Mouse (Mus musculus): ENCODE results near the gene Smcr8. TPM values are rescaled to one million over a fixed set of nuclear protein-coding genes. Genes with fewer than 3 reads are reported as not detected.
A peak's percentile ranks its signal among the peaks of the same experiment; 100 is the strongest.

The Smcr8 gene
- polyA plus RNA-seq, 1 experiment = 9.2 TPM

DNA sequence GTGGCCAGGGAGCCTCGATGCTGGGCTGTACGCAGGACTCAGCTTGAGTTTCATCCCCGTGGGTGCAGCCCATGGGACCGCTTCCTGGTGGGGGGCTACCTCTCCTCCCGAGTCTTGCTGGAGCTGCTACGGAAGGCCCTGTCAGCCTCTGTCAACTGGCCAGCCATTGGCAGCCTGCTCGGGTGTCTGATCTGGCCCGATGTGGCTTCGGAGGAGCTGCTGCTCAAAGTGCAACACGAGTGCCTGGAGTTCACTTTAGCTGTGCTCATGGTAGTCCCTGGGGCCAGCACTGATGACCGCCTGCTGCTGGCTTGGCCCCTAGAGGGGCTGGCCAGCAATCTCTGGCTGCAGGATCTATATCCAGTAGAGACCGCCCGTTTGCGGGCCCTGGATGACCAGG lies 46.1 kb upstream of the Smcr8 start:
- TF ChIP-seq POLR2AphosphoS2 (IDR thresholded peaks at IDR 0.05; ENCODE audit: insufficient read length, low read depth) (no peak), MAX (IDR thresholded peaks at IDR 0.05; ENCODE audit: low read depth) (no peak), TCF12 (IDR thresholded peaks at IDR 0.05; ENCODE audit: insufficient read depth, poor library complexity, severe bottlenecking) (no peak), REST (IDR thresholded peaks at IDR 0.05; ENCODE audit: insufficient read depth, insufficient read length) (no peak), MYOD1 (IDR thresholded peaks at IDR 0.05; ENCODE audit: control insufficient read depth in 1 of 3, insufficient read length in 2 of 3, low read depth in 2 of 3) (no peak), POLR2A (IDR thresholded peaks at IDR 0.05; ENCODE audit: insufficient read length, low read depth) (no peak), USF1 (IDR thresholded peaks at IDR 0.05; ENCODE audit: low read depth) (no peak), MYOG (IDR thresholded peaks at IDR 0.05; ENCODE audit: control insufficient read depth in 1 of 3, insufficient read depth in 1 of 3, insufficient read length in 2 of 3, low read depth in 2 of 3) (no peak), SRF (IDR thresholded peaks at IDR 0.05; ENCODE audit: control insufficient read depth, insufficient read length, low read depth) (no peak), E2F4 (IDR thresholded peaks at IDR 0.05; ENCODE audit: insufficient read depth) (no peak), TCF3 (IDR thresholded peaks at IDR 0.05; ENCODE audit: insufficient read length, low read depth) (no peak), CEBPB (IDR thresholded peaks at IDR 0.05; ENCODE audit: insufficient read depth, poor library complexity, severe bottlenecking) (no peak)
- H3K4me2 ChIP-seq (ENCODE audit: low read depth) = no peak overlapping the region
- H3K36me3 ChIP-seq (ENCODE audit: control insufficient read depth, insufficient read depth) = peaks cover 5% of the 10 kb centered on the region
- no peaks in the 10 kb centered on the region for H3K27me3 ChIP-seq (ENCODE audit: control insufficient read depth, insufficient read depth, insufficient read length)
- H3ac ChIP-seq (ENCODE audit: control insufficient read depth, insufficient read length) = no peak overlapping the region
- H3K4me3 ChIP-seq = no peak overlapping the region
- peaks cover under 1% of the 10 kb centered on the region for H3K79me2 ChIP-seq (ENCODE audit: control insufficient read depth, insufficient read depth)

DNA sequence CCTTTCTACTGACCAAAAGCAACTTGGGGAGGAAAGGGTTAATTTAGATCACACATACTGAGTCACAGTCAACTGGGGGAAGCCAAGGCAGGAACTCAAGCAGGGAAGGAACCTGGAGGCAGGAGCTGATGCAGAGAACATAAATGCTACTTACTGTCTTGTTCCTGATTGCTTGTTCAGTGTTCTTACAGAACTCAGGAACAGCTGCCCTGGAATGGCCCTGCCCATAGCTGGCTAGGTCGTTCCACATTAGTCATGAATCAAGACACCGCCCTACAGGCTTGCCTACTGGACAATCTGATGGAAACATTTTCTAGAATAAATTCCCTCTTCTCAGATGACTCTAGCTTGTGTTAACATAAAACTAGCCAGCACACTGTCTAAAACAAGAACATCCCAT lies 43.1 kb upstream of the Smcr8 start:
- no peak overlapping the region for H3ac ChIP-seq (ENCODE audit: control insufficient read depth, insufficient read length)
- no peak overlapping the region for H3K4me2 ChIP-seq (ENCODE audit: low read depth)
- H3K4me3 ChIP-seq = no peak overlapping the region
- TF ChIP-seq MYOD1 (IDR thresholded peaks at IDR 0.05; ENCODE audit: control insufficient read depth in 1 of 3, insufficient read length in 2 of 3, low read depth in 2 of 3) = peak in 1 of 3 experiments; percentile 15
- TF ChIP-seq CEBPB (IDR thresholded peaks at IDR 0.05; ENCODE audit: insufficient read depth, poor library complexity, severe bottlenecking) = no peak
- TF ChIP-seq POLR2A (IDR thresholded peaks at IDR 0.05; ENCODE audit: insufficient read length, low read depth) = no peak
- TF ChIP-seq SRF (IDR thresholded peaks at IDR 0.05; ENCODE audit: control insufficient read depth, insufficient read length, low read depth) = no peak
- TF ChIP-seq MAX (IDR thresholded peaks at IDR 0.05; ENCODE audit: low read depth) = no peak
- no peak for TF ChIP-seq TCF12 (IDR thresholded peaks at IDR 0.05; ENCODE audit: insufficient read depth, poor library complexity, severe bottlenecking)
- no peak for TF ChIP-seq USF1 (IDR thresholded peaks at IDR 0.05; ENCODE audit: low read depth)
- TF ChIP-seq POLR2AphosphoS2 (IDR thresholded peaks at IDR 0.05; ENCODE audit: insufficient read length, low read depth) = peak; percentile 8
- TF ChIP-seq MYOG (IDR thresholded peaks at IDR 0.05; ENCODE audit: control insufficient read depth in 1 of 3, insufficient read depth in 1 of 3, insufficient read length in 2 of 3, low read depth in 2 of 3) = peak in 1 of 3 experiments; percentile 69
- no peak for TF ChIP-seq E2F4 (IDR thresholded peaks at IDR 0.05; ENCODE audit: insufficient read depth)
- no peak for TF ChIP-seq TCF3 (IDR thresholded peaks at IDR 0.05; ENCODE audit: insufficient read length, low read depth)
- no peaks in the 10 kb centered on the region for H3K27me3 ChIP-seq (ENCODE audit: control insufficient read depth, insufficient read depth, insufficient read length)
- H3K36me3 ChIP-seq (ENCODE audit: control insufficient read depth, insufficient read depth) = peaks cover 5% of the 10 kb centered on the region
- H3K79me2 ChIP-seq (ENCODE audit: control insufficient read depth, insufficient read depth) = no peaks in the 10 kb centered on the region

DNA sequence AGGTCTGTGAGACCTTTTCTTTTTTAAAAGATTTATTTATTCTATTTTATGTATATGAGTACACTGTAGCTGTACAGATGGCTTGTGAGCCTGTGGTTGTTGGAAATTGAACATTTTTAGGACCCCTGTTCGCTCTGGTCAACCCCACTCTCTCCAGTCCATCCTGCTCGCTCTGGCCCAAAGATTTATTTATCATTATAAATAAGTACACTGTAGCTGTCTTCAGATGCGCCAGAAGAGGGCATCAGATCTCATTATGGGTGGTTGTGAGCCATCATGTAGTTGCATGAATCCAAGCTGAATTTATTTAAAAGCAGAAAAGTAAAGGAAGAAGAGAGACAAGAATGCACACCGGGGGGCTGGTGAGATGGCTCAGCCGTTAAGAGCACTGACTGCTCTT lies 42.1 kb upstream of the Smcr8 start:
- no peaks in the 10 kb centered on the region for H3K27me3 ChIP-seq (ENCODE audit: control insufficient read depth, insufficient read depth, insufficient read length)
- H3K4me3 ChIP-seq = no peak overlapping the region
- H3K36me3 ChIP-seq (ENCODE audit: control insufficient read depth, insufficient read depth) = peaks cover 5% of the 10 kb centered on the region
- H3K79me2 ChIP-seq (ENCODE audit: control insufficient read depth, insufficient read depth) = no peaks in the 10 kb centered on the region
- TF ChIP-seq TCF12 (IDR thresholded peaks at IDR 0.05; ENCODE audit: insufficient read depth, poor library complexity, severe bottlenecking) (no peak), TCF3 (IDR thresholded peaks at IDR 0.05; ENCODE audit: insufficient read length, low read depth) (no peak), USF1 (IDR thresholded peaks at IDR 0.05; ENCODE audit: low read depth) (no peak), CEBPB (IDR thresholded peaks at IDR 0.05; ENCODE audit: insufficient read depth, poor library complexity, severe bottlenecking) (no peak), POLR2A (IDR thresholded peaks at IDR 0.05; ENCODE audit: insufficient read length, low read depth) (no peak), REST (IDR thresholded peaks at IDR 0.05; ENCODE audit: insufficient read depth, insufficient read length) (no peak), MAX (IDR thresholded peaks at IDR 0.05; ENCODE audit: low read depth) (no peak), POLR2AphosphoS2 (IDR thresholded peaks at IDR 0.05; ENCODE audit: insufficient read length, low read depth) (no peak), SRF (IDR thresholded peaks at IDR 0.05; ENCODE audit: control insufficient read depth, insufficient read length, low read depth) (no peak), MYOG (IDR thresholded peaks at IDR 0.05; ENCODE audit: control insufficient read depth in 1 of 3, insufficient read depth in 1 of 3, insufficient read length in 2 of 3, low read depth in 2 of 3) (no peak), E2F4 (IDR thresholded peaks at IDR 0.05; ENCODE audit: insufficient read depth) (no peak), MYOD1 (IDR thresholded peaks at IDR 0.05; ENCODE audit: control insufficient read depth in 1 of 3, insufficient read length in 2 of 3, low read depth in 2 of 3) (no peak)
- H3ac ChIP-seq (ENCODE audit: control insufficient read depth, insufficient read length) = no peak overlapping the region
- no peak overlapping the region for H3K4me2 ChIP-seq (ENCODE audit: low read depth)

DNA sequence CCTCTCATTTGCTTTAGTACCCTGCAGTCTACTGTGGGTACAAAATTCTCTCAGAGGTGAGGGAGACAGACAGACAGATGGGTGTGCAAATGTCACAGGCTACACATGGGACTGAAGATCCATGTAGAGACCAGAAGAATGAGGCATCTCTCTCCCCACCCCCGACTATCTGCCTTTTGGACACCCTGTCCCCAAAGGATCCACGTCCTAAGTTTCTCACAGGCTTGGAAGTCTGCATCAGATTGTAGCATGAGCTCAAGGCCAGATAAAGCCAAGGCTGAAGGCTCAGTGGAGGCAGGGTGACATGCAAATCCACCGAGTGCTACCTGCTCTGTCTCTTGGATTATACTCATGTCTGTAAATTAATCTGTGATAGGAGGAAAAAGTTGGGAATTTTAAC lies 40.8 kb upstream of the Smcr8 start:
- no peak overlapping the region for H3ac ChIP-seq (ENCODE audit: control insufficient read depth, insufficient read length)
- peaks cover 5% of the 10 kb centered on the region for H3K36me3 ChIP-seq (ENCODE audit: control insufficient read depth, insufficient read depth)

More for the DNA sequence above, 40.8 kb upstream of the Smcr8 start:
- Histone ChIP-seq H3K79me2 (ENCODE audit: control insufficient read depth, insufficient read depth) (no peaks in the 10 kb centered on the region), H3K27me3 (ENCODE audit: control insufficient read depth, insufficient read depth, insufficient read length) (no peaks in the 10 kb centered on the region), H3K4me2 (ENCODE audit: low read depth) (no peak overlapping the region), H3K4me3 (no peak overlapping the region)
- TF ChIP-seq TCF12 (IDR thresholded peaks at IDR 0.05; ENCODE audit: insufficient read depth, poor library complexity, severe bottlenecking) (no peak), CEBPB (IDR thresholded peaks at IDR 0.05; ENCODE audit: insufficient read depth, poor library complexity, severe bottlenecking) (no peak), POLR2AphosphoS2 (IDR thresholded peaks at IDR 0.05; ENCODE audit: insufficient read length, low read depth) (no peak), REST (IDR thresholded peaks at IDR 0.05; ENCODE audit: insufficient read depth, insufficient read length) (no peak), MYOD1 (IDR thresholded peaks at IDR 0.05; ENCODE audit: control insufficient read depth in 1 of 3, insufficient read length in 2 of 3, low read depth in 2 of 3) (no peak), SRF (IDR thresholded peaks at IDR 0.05; ENCODE audit: control insufficient read depth, insufficient read length, low read depth) (no peak), MAX (IDR thresholded peaks at IDR 0.05; ENCODE audit: low read depth) (no peak), POLR2A (IDR thresholded peaks at IDR 0.05; ENCODE audit: insufficient read length, low read depth) (no peak)
